Mouse (Mus musculus) small intestine, adult 2 months (tissue): Measurements from ENCODE around the gene Rerg. TPM values are rescaled to one million over a fixed set of nuclear protein-coding genes. Genes with fewer than 3 reads are reported as not detected.

Experiments
- H3K27ac ChIP-seq: fragments of 200-500 bp; 2 replicates; pipeline ENCODE4 v1.5.1; 2012; ENCODE audit warnings: low read depth, low read length, control low read depth, inconsistent platforms; ENCODE audit not compliant: insufficient read depth
- H3K27me3 ChIP-seq: fragments of 200-500 bp; 2 replicates; pipeline ENCODE4 v1.6.1; 2012; ENCODE audit warnings: mild to moderate bottlenecking, moderate library complexity, low read length, inconsistent platforms; ENCODE audit not compliant: control insufficient read depth, insufficient read depth
- H3K36me3 ChIP-seq: fragments of 200-500 bp; 2 replicates; pipeline ENCODE4 v1.6.1; 2012; ENCODE audit warnings: mild to moderate bottlenecking, low read length, control low read depth, inconsistent platforms; ENCODE audit not compliant: control insufficient read depth, insufficient read depth
- H3K4me1 ChIP-seq: fragments of 200-500 bp; 2 replicates; pipeline ENCODE4 v1.6.1; 2012; ENCODE audit warnings: low read length, inconsistent platforms, mixed read lengths; ENCODE audit not compliant: control insufficient read depth, insufficient read depth, insufficient read length
- H3K4me3 ChIP-seq: fragments of 200-500 bp; 2 replicates; pipeline ENCODE4 v1.5.1; 2012; ENCODE audit warnings: low read depth, mild to moderate bottlenecking, control low read depth, inconsistent platforms, low read length, moderate library complexity
- CTCF ChIP-seq: fragments of 200-500 bp; IDR thresholded peaks from 2 replicates; pipeline ENCODE4 v1.5.1; 2012; ENCODE audit warnings: low read depth, mild to moderate bottlenecking, control low read depth, inconsistent platforms, low read length, moderate library complexity, mixed read lengths; ENCODE audit not compliant: insufficient replicate concordance, insufficient read length; ENCODE audit errors: extremely low read depth
- POLR2A ChIP-seq: fragments of 200-500 bp; IDR thresholded peaks from 2 replicates; pipeline ENCODE4 v1.6.1; 2012; ENCODE audit warnings: low read depth, mild to moderate bottlenecking, control low read depth, inconsistent platforms, low read length, moderate library complexity
- WGBS: fragments of 180-500 bp; shearing (Covaris S2); methylation state at CpG from one replicate; pipeline ENCODE4 v1.1.7; 2018; 5-methylcytosine and 5-hydroxymethylcytosine counted together
- polyA plus RNA-seq: library from polyadenylated mRNA; depleted of rRNA; stranded (reverse); fragments of >200 nt; gene quantifications from 2 replicates; pipeline ENCODE4 v1.2.3, GENCODE M21; 2012

Gene Rerg
- polyA plus RNA-seq, 1 experiment = 3.4 TPM

- H3K27me3 ChIP-seq = no peaks in the 10 kb centered on the region
- peaks cover 7% of the 10 kb centered on the region; the same call in 1 of the 2 replicates for H3K4me1 ChIP-seq
- 69% methylated on average over 6 of the region's 6 CpGs for WGBS
- no peak overlapping the region for H3K4me3 ChIP-seq
- no peaks in the 10 kb centered on the region for H3K36me3 ChIP-seq
- no peak for TF ChIP-seq POLR2A
- H3K27ac ChIP-seq = peak overlapping the region; percentile 34; the same call in 1 of the 2 replicates
Observed at GRCm38 (mm10) chr6:137110778-137111174, 59.5 kb downstream of the Rerg start.

GRCm38 (mm10) chr6:137109811-137110777 lies 60.2 kb downstream of the Rerg start:
- no peak overlapping the region for H3K4me3 ChIP-seq
- H3K27me3 ChIP-seq = no peaks in the 10 kb centered on the region
- 35% methylated on average over 20 of the region's 20 CpGs for WGBS
- peaks cover 7% of the 10 kb centered on the region; the same call in 1 of the 2 replicates for H3K4me1 ChIP-seq
- H3K27ac ChIP-seq = peak overlapping the region; percentile 33; the same call in 1 of the 2 replicates
- no peaks in the 10 kb centered on the region for H3K36me3 ChIP-seq
- TF ChIP-seq CTCF (no peak), POLR2A (no peak)

GRCm38 (mm10) chr6:137105285-137105684 lies 65.0 kb downstream of the Rerg start:
- H3K36me3 ChIP-seq = no peaks in the 10 kb centered on the region
- H3K27me3 ChIP-seq = no peaks in the 10 kb centered on the region
- H3K4me1 ChIP-seq = peaks cover 6% of the 10 kb centered on the region; the same call in 1 of the 2 replicates
- 71% methylated on average over 4 of the region's 4 CpGs for WGBS
- TF ChIP-seq POLR2A = no peak
- no peak for TF ChIP-seq CTCF
- no peak overlapping the region for H3K27ac ChIP-seq
- H3K4me3 ChIP-seq = no peak overlapping the region

GRCm38 (mm10) chr6:137102662-137103179 lies 67.6 kb downstream of the Rerg start:
- no peak overlapping the region for H3K4me3 ChIP-seq
- H3K4me1 ChIP-seq = no peaks in the 10 kb centered on the region
- 47% methylated on average over 10 of the region's 10 CpGs for WGBS
- no peak for TF ChIP-seq CTCF
- no peak for TF ChIP-seq POLR2A
- H3K36me3 ChIP-seq = no peaks in the 10 kb centered on the region
- no peaks in the 10 kb centered on the region for H3K27me3 ChIP-seq
- no peak overlapping the region for H3K27ac ChIP-seq

GRCm38 (mm10) chr6:137101886-137102661 lies 68.2 kb downstream of the Rerg start:
- Histone ChIP-seq H3K4me3 (no peak overlapping the region), H3K27ac (no peak overlapping the region), H3K36me3 (no peaks in the 10 kb centered on the region), H3K27me3 (no peaks in the 10 kb centered on the region), H3K4me1 (no peaks in the 10 kb centered on the region)
- no peak for TF ChIP-seq POLR2A
- 86% methylated on average over 7 of the region's 7 CpGs for WGBS

- no peak overlapping the region for H3K4me3 ChIP-seq
- no peaks in the 10 kb centered on the region for H3K36me3 ChIP-seq
- no peaks in the 10 kb centered on the region for H3K27me3 ChIP-seq
- 43% methylated on average over 2 of the region's 2 CpGs for WGBS
- no peaks in the 10 kb centered on the region for H3K4me1 ChIP-seq
- TF ChIP-seq POLR2A (no peak), CTCF (no peak)
- no peak overlapping the region for H3K27ac ChIP-seq
Observed at GRCm38 (mm10) chr6:137100259-137100658, 70.0 kb downstream of the Rerg start.
